Mouse (Mus musculus): ENCODE results near the gene Dgat2l6.

The Dgat2l6 gene

GRCm38 (mm10) chrX:100524471-100524870, at the start of gene Dgat2l6:
Gene Dgat2l6 (plus strand): TSS chrX:100524838.
- TF ChIP-seq GATA4 (IDR thresholded peaks at IDR 0.05; ENCODE audit: insufficient replicate concordance, low read length): no peak

DNA sequence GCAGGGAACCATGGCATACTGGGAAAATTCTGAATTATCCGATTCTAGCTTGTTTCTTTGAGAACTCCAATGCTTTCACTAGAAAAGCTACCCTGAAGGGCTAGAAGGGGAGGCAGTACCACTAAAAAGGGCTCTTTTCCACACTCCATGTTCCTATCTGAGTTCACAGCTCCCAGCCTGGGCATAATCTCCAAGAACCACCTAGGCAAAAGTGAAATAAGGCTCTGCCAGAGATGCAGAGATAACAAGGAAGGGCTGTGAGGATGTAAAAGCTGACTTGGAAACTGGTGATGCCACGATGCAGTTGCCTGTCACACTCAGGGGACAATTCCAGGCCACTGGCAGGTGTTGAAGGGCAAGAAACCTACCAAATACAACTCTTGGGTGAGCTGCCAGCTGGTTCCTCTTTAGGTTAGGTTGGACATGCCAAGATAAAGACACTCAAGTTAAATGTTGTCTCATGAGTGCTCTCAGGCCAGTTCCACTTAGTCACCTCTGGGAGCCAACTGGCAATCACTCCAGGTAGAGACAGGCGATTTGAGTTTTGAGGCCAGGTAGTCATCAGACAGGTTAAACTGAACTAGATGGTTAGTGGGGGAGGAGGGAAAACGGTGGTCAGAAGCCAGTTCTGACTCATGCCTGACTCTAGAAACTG, 48.9 kb upstream of the Dgat2l6 start:
- no peak for TF ChIP-seq GATA4 (IDR thresholded peaks at IDR 0.05; ENCODE audit: insufficient replicate concordance, low read length)

GRCm38 (mm10) chrX:100480317-100480716, 44.3 kb upstream of the Dgat2l6 start:
- no peak for TF ChIP-seq GATA4 (IDR thresholded peaks at IDR 0.05; ENCODE audit: insufficient replicate concordance, low read length)

- no peak for TF ChIP-seq GATA4 (IDR thresholded peaks at IDR 0.05; ENCODE audit: insufficient replicate concordance, low read length)
Observed at GRCm38 (mm10) chrX:100493500-100494067, 31.1 kb upstream of the Dgat2l6 start.

- TF ChIP-seq GATA4 (IDR thresholded peaks at IDR 0.05; ENCODE audit: insufficient replicate concordance, low read length): no peak
Observed at GRCm38 (mm10) chrX:100494068-100494978, 30.3 kb upstream of the Dgat2l6 start, which contains the start of gene Igbp1. Gene Igbp1 (plus strand): TSS chrX:100494291.

DNA sequence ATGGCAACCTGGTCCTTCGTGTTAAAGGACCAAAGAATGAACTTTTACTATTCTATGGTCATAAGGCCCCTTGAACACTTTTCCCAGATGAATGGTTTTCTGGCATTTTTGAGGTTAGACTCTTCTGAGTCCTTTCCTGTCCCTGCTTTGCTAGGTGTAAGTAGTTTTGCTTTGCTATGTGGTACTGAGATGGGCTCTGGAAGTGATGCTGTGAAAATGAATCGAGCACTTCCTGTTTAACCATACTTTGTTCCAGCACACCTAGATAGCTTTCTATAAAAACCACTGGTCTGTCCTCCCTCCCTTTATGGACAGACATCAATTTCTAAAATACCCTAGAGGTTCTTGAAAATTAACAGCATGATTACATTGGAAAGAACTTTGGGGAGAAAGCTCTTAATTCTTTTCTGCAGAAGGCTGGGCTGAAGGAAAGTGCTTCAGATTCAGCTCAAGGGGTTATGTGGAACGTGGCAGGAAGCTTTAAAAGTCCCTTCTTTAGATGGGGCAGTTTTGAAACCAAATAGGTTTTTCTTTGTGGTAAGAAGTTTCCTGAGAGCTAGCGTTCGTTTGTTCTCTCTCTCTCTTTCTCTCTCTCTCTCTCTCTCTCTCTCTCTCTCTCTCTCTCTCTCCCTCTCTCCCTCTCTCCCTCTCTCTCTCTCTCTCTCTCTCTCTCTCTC, 20.3 kb upstream of the Dgat2l6 start:
- no peak for TF ChIP-seq GATA4 (IDR thresholded peaks at IDR 0.05; ENCODE audit: insufficient replicate concordance, low read length)

DNA sequence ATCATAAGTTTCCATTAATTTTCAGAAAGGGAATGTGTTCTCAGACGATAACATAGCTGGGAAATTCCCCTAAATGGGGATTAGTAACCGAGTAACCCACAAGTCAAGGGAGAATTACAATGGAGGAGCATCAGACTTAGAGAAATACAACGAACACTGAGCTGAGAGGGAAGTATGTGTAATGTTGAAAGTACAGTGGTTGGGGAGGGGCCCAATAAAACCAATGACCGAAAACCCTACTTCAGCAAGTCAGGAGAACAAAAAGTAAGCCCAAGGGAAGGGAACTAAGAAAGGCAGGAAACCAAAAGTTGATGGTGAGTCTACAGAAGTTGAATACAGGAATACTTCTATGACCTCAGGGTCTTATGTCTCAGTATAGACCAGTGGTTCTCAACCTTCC, 16.5 kb upstream of the Dgat2l6 start:
- TF ChIP-seq GATA4 (IDR thresholded peaks at IDR 0.05; ENCODE audit: insufficient replicate concordance, low read length): no peak

GRCm38 (mm10) chrX:100509921-100510320, 14.7 kb upstream of the Dgat2l6 start:
- no peak for TF ChIP-seq GATA4 (IDR thresholded peaks at IDR 0.05; ENCODE audit: insufficient replicate concordance, low read length)

GRCm38 (mm10) chrX:100516683-100517082, 8.0 kb upstream of the Dgat2l6 start:
- no peak for TF ChIP-seq GATA4 (IDR thresholded peaks at IDR 0.05; ENCODE audit: insufficient replicate concordance, low read length)

DNA sequence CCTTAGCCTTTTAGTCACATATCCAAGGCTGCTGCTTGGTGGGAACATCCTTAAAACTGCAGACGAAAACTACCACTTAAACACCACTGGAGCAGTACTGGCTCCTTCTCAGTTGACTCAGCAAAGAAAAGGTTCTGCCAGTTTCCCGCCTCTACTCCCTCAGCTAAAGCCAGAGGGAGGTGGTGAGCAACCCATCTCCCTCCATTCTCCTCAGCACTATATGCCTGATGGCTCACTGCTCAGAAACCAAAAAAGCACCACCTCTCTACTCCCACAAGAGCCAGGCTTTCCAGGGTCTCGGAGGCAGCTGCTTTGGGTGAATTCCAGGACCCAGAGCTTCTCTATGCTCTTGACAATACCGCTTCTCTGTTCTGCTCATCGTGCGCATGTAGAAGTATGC, 7.0 kb upstream of the Dgat2l6 start:
- no peak for TF ChIP-seq GATA4 (IDR thresholded peaks at IDR 0.05; ENCODE audit: insufficient replicate concordance, low read length)

DNA sequence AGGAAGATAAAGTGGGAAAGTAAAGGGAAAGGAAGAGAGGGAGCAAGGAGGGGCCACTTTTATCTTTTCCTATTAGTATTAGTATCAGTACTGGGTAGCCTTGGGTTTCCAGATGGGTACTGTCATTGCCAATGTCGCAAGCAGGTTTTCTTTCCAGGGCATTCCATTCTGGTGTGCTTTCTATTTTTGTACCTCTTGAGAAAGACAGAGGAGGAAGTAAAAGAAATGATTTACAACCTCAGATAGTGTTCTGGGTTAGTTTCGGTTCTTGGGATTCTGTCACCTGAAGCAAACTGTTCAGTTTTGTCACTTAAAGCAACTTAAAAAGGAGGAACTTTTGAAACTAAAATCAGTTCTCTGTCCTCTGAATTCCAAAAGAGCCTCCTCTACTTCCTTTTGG, 6.1 kb upstream of the Dgat2l6 start:
- TF ChIP-seq GATA4 (IDR thresholded peaks at IDR 0.05; ENCODE audit: insufficient replicate concordance, low read length): no peak

- TF ChIP-seq GATA4 (IDR thresholded peaks at IDR 0.05; ENCODE audit: insufficient replicate concordance, low read length): no peak
Observed at GRCm38 (mm10) chrX:100556026-100556425, 31.4 kb downstream of the Dgat2l6 start.

DNA sequence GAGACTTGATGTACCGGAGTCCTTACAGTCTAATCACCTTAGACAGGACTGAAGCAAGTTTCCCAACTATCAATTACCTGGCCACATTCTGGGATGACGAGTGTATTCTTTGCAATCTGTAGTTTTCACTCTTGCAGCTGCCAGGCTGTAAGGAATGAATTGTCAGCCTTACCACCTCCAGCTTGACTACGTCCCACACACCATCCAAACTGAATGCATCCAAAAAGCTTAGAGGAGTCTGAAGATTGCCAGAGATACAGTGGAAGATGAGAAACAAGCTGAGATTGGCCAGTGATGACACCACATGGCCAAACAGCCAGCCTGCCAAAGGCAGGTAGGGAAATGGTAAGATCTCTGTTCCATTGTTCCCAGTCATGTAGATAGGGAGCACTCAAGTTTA, 41.1 kb downstream of the Dgat2l6 start:
- TF ChIP-seq GATA4 (IDR thresholded peaks at IDR 0.05; ENCODE audit: insufficient replicate concordance, low read length): no peak

GRCm38 (mm10) chrX:100571951-100572350, 47.3 kb downstream of the Dgat2l6 start, which contains the start of gene Awat1:
Gene Awat1 (plus strand): TSS chrX:100572251.
- no peak for TF ChIP-seq GATA4 (IDR thresholded peaks at IDR 0.05; ENCODE audit: insufficient replicate concordance, low read length)

GRCm38 (mm10) chrX:100594791-100595190, 70.2 kb downstream of the Dgat2l6 start, which contains the start of gene P2ry4:
Gene P2ry4 (minus strand): TSS chrX:100594869.
- TF ChIP-seq GATA4 (IDR thresholded peaks at IDR 0.05; ENCODE audit: insufficient replicate concordance, low read length): peak; percentile 16; the same call in 1 of the 2 replicates
